Mouse (Mus musculus) urinary bladder, postnatal 25 days (tissue): Measurements from ENCODE around the gene Igf2r.

ENCODE experiments used
- DNase-seq: peaks from one replicate; pipeline ENCODE4 v3.0.0; 2022; ENCODE audit warnings: low spot score

The Igf2r gene

GRCm38 (mm10) chr17:12769380-12769921, at the start of gene Igf2r:
TSS of gene Igf2r (minus strand) at chr17:12769664.
- peak; percentile 59 for DNase-seq

GRCm38 (mm10) chr17:12815885-12816284, 46.4 kb upstream of the Igf2r start:
- no peak for DNase-seq

GRCm38 (mm10) chr17:12814502-12814901, 45.0 kb upstream of the Igf2r start:
- no peak for DNase-seq

- no peak for DNase-seq
These were observed 41.5 kb upstream of the Igf2r start for GRCm38 (mm10) chr17:12810973-12811303.

- peak; percentile 62 for DNase-seq
These were observed 40.9 kb upstream of the Igf2r start for GRCm38 (mm10) chr17:12810103-12810972.

GRCm38 (mm10) chr17:12808851-12809250, 39.4 kb upstream of the Igf2r start:
- DNase-seq, result no peak

GRCm38 (mm10) chr17:12804584-12805445, 35.4 kb upstream of the Igf2r start:
- no peak for DNase-seq

- no peak for DNase-seq
These were observed 32.5 kb upstream of the Igf2r start for GRCm38 (mm10) chr17:12801861-12802540.

- DNase-seq, result no peak
These were observed 30.2 kb upstream of the Igf2r start for GRCm38 (mm10) chr17:12799368-12800275.

- no peak for DNase-seq
These were observed 29.1 kb upstream of the Igf2r start for GRCm38 (mm10) chr17:12798571-12798970.

GRCm38 (mm10) chr17:12797427-12798029, 28.1 kb upstream of the Igf2r start:
- no peak for DNase-seq

- DNase-seq, result no peak
These were observed 27.2 kb upstream of the Igf2r start for GRCm38 (mm10) chr17:12796633-12797032.

GRCm38 (mm10) chr17:12793660-12794406, 24.4 kb upstream of the Igf2r start:
- DNase-seq, result peak; percentile 29

GRCm38 (mm10) chr17:12792422-12793206, 23.1 kb upstream of the Igf2r start:
- peak; percentile 37 for DNase-seq

GRCm38 (mm10) chr17:12791420-12791819, 22.0 kb upstream of the Igf2r start:
- DNase-seq, result no peak

- no peak for DNase-seq
These were observed 21.6 kb upstream of the Igf2r start for GRCm38 (mm10) chr17:12791079-12791406.

GRCm38 (mm10) chr17:12790353-12791078, 21.1 kb upstream of the Igf2r start:
- no peak for DNase-seq
